Mouse (Mus musculus): Measurements from ENCODE around the gene Cdk9.
A peak's percentile ranks its signal among the peaks of the same experiment; 100 is the strongest.

Cdk9 gene

DNA sequence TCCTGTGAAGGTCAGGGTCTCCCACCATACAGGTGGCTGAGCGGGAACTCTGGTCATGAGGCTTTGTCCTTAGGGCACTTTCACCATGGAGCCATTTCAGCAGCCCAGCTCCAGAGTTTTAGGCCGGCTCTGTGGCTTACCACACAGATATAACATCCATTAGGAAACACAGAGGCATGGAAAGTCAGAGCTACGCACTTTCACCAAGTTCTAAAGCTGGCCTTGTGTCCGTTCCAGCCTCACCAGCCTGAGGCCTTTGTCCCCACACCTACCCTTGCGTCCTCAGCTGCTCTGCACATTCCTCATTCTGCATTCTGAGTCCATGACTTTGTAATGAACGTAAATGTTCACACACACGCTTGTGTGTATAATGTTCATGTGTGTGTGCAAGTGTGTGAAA, 7.9 kb downstream of the Cdk9 start:
- DNase-seq (ENCODE audit: low spot score): no peak

DNA sequence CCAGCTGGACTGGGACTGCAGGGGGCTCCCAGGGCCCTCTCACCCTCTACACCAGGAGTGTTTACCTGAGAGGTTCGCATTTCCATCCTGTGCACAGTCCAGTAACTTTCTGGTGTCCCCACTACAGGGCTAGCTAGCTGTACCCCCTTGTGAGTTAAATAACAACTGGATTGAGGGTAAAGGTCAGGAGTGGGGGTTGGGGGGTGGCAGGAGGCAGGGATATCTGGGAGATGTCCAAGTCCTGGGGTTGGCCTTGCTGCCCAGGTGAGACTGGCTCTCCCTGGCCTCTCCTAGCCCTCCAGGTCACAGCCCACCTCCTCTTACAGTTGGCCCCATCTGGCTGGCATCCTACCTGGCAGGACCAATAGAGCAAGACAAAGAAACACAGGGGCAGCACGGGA, 8.9 kb downstream of the Cdk9 start, which contains the start of gene Fpgs:
Gene Fpgs (minus strand): TSS at position 125 of the 401 bp plus-strand sequence.
- DNase-seq (ENCODE audit: low spot score): no peak

DNA sequence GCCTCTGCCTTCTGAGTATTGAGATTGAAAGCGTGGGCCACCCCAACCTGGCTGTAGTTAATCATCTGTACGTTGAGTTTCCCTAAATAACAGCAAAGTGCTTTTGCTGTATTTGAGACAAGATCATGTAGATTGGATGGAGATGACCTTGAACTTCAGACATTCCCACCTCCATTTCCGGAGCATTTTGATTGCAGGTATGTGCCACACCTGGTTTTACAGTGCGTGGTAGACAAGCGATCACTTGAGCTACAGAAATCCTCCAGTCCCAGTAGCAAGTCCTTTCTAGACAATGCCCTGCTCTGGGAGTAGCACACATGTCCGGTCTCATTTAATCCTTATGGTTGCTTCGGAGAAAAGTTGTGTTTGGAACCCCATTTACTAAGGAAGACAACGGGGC, 9.8 kb downstream of the Cdk9 start:
- no peak for DNase-seq (ENCODE audit: low spot score)

DNA sequence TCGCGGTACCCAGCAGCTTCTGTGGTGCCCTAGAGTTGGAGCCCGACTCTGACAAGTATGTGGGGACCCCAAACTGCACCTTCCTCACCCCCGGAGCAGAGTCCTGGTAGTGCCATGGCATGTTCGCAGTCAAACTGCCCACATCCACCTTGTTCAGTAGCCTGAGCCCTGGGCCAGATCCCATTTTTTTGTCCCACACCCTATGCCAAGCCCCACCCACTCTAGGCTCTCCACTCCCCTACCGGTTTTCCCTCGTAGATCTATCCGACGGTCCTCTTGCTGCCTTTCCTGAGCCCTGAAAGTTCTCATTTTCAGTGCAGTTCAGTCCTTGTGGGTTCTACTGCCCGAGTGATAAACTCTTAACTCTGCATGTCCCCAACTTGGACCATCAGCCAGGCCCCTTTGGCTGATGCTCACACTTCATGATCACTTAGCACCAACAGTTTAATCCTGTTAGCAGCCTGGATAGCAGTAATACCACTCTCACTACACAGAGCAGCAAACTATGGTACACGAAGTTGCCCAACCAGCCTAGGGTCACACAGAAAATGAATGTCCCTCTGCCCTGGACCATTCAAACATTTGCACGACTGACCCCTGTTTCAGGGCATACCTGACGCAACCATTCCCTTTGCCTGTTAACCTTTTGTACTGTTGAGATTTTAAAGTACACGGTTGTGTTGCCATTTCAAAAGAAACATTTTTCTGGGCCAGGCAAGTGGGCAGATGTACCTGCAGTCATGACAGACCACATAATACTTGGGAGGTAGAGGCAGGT, 11.7 kb downstream of the Cdk9 start:
- no peak for DNase-seq (ENCODE audit: low spot score)

DNA sequence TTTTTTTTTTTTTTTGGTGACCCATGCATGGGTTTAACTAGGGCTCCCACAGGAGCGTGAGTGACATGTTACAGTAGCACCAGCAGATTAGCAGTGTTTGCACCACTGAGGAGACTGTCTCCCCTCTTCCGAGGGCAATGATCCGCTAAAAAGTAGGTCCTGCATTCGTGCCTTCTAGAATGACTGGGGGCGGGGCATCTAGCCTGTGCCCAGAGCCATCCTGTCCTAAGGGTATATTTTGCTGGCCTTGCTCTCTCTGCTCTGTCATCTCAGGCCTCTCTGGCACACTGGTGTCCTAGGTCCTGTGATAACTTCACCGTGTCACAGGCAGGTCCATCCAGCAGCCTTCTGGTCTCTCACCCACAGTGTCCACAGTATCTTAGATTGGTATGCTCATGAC, 13.2 kb downstream of the Cdk9 start:
- DNase-seq (ENCODE audit: low spot score): no peak

DNA sequence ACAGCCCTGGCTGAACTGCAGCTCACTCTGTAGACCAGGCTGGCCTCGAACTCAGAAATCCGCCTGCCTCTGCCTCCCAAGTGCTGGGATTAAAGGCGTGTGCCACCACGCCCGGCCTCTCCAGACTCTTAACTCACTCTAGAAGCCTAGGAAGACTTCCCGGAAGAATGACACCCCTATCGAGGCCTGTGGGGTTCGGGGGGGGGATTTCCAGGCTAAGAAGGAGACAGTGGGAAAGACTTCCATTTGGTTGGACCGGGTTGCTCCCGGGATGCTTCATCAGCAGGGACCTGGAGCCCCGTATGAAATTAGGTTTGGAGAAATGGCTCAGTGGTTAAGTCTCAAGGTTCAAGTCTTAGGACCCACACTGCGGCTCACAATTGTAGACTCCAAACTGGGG, 18.2 kb downstream of the Cdk9 start:
- no peak for DNase-seq (ENCODE audit: low spot score)

DNA sequence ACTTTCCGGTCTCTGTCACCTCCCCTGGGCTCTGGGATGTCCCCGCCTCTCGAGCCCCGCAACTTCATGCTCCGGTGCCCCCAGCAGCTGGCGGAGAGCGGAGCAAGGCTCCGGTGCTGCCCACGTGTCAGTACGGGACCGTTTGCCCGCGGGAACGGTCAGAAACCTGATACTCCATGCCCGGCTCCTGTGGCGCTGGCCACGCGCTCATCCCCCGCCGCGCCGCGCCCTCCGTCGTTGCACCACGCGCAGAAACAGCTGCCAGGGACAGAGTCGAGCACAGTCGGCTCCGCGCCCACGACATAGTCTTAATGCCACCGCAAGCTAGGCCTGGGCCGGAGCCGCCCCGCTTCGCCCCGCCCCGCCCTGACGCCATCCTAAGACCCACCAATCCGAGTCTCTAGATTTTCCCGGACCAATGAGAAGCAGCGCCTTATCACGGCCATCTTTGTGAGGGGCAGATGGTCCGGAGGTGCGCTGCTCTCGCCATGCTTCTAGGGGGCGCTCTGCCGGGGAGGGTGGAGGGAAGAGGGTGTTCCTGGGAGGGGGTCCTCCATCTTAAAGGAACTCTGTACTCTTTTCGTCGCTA, 19.0 kb downstream of the Cdk9 start:
- DNase-seq (ENCODE audit: low spot score): peak; percentile 95

DNA sequence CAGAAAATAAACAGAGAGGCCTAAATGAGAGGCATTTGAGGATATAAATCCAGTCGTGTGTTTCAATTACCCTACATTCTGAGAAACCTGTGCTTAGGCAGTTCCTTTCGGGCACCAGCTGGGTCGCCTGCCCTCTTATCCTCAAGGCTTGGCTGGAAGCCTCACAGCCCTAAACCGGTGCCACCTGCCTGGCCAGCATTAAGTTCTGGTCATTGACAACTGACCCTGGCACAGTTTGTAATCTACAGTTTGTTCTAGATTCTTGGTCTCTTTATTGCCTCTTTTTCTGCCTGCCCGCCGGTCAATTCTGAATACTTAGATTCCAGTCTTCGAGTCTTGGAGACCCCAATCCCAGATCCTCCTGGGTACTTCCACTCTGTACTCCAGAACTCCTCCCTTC, 19.6 kb downstream of the Cdk9 start:
- no peak for DNase-seq (ENCODE audit: low spot score)

DNA sequence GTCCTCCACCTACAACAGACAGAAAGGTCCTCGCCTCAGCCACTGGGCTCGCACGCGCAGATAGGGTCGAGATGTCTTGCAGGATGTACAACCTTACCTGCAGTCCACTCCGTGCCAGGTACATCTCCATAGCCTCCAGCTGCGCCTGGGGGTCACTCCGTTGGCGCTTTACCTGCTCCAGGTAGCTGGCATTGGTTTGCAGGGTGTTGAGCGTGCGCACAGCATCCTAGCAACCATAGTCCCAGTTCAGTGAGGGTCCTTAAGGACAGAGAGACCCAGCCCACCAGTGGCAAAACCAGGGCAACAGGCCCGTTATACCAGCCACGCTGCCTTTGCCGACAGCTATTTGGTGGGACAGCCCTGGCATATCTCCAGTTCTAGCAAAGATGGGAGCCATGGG, 20.4 kb downstream of the Cdk9 start:
- no peak for DNase-seq (ENCODE audit: low spot score)

DNA sequence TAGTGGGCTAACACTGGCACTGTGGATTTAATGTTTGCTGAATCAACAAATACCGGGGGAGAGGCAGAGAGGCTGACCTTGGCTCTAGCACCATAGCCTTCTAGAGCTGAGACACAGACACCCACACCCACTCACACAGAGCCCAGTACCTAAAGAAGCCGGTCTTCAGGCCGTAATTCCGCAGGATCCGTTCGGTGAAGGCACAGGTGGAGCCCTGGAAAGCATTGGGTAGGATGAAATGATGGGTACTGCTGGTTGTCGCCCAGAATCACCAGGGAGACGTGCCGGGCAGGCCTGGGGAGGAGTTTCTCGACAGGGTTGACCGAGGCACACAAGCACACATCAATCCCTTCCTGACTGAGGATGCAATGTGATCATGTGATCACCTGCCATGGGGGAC, 21.8 kb downstream of the Cdk9 start:
- no peak for DNase-seq (ENCODE audit: low spot score)

DNA sequence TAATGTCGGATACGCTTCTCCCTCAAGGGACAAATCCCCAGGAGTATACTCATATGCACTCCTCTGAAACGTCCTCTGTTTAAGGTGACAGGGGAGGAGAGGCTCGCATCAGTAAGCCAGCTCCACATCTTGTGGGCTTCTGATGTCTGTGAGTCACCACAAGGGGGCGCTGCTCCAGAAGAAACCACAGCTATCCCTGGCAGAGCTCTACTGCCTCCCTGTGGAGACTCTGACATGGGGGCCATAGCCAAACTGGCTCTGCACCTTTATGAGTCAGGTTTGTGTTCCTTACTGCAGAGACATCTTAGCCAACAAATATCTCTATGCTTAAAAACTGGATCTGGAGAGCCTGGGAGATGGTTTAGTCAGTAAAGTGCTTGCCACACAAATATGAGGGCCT, 23.5 kb downstream of the Cdk9 start:
- DNase-seq (ENCODE audit: low spot score): peak; percentile 83

DNA sequence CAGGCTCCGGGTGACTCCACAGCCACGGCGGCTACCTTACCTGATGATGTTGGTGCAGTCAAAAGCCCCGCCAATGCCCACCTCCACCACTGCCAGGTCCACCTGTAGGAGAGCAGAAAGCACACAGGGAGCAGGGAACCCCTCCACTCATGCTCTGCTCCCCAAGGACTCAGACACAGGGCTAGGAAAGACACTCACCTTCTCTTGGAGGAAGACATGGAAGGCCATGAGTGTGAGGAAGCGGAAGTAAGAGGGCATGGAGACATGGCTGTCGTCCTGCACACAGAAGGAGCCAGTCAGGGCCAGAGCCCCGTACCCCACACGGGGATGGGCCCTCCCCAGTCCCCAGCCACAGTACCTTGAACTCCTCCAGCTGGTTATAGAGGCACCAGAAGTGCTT, 25.3 kb downstream of the Cdk9 start:
- DNase-seq (ENCODE audit: low spot score): no peak

DNA sequence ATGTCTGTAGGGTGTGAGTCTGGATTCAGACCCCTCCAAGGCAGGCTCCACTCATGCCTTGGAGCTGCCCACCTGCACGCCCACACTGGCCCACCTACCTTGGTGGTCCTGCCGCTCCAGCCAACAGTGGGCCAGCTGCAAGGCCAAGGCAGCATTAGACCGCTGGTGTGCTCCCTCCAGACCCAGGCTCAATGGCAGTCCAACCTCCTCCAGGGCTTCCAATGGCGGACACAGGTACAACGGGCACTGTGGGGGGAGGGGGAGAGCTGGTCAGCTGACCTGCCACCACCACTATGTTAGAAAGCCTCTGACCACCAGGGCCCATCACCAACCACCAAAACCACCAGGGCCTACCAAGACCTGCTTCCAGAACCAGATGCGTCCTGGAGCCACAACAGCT, 26.2 kb downstream of the Cdk9 start:
- no peak for DNase-seq (ENCODE audit: low spot score)

DNA sequence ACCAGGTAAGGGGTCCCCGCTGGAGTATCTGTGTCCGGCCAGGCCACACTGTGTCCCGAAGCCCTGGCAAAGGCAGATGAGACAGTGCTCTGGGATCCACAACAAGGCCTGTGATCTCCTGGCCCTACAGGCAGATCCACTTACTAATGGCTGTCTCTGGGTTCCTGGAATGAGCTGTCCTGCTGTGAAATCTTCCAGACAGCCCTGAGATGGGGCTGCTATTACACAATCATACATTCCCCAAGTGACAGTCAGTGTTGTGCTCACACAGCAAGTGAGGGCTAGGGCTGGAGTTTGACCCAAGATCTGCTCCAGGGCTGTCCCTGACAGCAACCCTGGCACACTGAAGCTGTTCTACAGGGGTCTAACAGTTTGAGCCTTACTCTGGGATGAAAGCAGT, 27.1 kb downstream of the Cdk9 start:
- DNase-seq (ENCODE audit: low spot score): no peak

DNA sequence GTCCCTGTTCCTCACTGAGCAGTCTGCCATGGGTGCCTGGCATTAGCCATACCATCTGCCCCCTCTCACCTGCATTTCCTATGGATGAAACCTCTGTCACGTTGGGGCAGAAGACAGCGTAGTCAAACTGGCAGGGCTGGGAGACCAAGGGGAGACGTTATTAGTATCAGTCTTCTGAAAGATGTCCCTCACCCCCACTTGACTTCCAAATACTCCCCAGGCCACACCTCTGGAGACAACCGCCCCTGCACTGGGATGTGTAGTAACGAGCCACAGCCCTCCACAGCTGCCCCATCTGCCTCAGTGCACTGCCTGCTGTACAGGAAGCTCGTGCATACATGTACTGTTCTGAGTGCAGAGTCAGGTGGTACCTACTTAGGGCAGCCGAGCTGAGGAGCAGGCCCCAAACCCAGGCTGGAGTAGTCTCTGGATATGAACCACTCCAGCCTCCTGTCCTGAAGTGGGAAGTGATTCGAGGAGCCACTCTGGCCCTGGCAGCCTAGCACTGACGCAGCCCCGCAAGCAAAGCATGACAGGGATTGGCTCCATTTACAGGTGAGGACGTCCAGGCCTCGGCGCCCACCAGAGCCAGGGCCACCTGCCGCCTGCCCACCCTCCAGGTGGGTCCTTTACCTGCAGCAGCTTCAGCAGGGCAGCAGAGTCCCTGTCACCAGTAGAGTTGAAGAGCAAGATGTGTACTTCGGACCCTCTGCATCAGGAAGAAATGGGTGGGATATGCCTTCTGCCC, 28.0 kb downstream of the Cdk9 start:
- DNase-seq (ENCODE audit: low spot score): no peak

DNA sequence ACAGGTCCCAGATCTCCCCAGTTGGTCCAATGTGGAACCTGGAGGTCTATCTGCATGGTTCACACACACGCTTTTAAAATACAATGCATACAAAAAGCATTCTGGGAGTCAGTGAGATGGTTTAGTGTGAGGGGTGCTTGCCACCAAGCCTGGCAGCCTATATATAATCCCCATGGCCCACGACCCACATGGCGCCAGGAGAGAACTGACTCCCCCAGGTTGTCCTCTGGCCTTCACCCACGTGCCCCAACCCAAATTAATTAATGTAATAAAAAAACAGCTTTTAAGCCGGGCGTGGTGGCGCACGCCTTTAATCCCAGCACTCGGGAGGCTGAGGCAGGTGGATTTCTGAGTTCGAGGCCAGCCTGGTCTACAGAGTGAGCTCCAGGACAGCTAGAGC, 29.2 kb downstream of the Cdk9 start:
- no peak for DNase-seq (ENCODE audit: low spot score)

DNA sequence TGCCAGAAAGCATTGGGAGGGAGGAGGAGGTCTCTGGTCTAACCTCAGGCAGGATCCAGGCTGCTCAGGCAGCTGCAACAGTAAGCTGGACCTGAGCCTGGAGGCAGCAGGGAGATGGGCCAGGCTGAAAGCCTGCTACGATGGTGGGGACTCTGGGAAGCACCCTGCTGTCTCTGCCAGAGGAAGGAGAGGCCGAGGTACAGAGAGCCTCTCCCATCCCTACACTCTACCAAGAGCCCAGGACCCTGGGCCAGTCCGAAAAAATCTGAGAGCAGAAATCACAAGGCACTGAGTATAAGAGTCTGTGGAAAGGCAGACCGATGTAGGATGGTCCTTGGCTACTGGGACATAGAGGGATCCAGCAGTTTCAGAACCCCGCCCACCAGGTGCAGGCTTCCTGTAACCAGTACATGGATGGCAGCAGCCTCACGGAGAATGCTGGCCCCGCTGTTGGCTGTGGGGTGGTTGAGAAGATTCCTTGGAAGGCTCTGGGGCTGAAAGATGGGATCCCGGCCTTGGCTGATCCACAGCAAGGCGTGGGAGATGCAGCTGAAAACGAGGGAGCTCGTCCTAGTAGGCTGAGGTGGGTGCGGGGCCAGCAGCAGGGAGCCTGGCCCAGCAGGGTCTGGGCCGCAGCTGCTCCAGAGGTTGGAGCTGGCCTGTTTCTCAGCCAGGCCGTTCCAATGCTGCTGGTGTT, 30.0 kb downstream of the Cdk9 start:
- DNase-seq (ENCODE audit: low spot score): no peak

DNA sequence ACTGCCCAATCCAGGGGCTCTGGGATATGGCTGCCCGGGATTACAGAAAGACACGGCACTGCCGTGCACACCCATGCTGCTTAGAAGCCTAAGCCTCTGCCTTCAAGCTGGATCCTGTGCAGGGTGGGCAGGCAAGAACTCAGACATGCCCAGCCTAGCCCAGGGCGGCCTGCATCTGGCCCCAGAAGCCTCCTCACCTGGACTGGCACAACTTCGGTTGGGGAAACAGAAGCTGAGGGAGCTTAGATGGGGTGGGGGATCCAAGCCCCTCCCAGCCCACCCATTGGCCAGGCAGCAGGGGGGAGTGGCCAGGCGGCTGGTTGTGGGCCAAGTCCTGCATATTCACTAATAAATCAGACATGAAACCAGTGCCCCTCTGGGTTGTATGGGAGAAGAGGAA, 31.1 kb downstream of the Cdk9 start:
- no peak for DNase-seq (ENCODE audit: low spot score)

DNA sequence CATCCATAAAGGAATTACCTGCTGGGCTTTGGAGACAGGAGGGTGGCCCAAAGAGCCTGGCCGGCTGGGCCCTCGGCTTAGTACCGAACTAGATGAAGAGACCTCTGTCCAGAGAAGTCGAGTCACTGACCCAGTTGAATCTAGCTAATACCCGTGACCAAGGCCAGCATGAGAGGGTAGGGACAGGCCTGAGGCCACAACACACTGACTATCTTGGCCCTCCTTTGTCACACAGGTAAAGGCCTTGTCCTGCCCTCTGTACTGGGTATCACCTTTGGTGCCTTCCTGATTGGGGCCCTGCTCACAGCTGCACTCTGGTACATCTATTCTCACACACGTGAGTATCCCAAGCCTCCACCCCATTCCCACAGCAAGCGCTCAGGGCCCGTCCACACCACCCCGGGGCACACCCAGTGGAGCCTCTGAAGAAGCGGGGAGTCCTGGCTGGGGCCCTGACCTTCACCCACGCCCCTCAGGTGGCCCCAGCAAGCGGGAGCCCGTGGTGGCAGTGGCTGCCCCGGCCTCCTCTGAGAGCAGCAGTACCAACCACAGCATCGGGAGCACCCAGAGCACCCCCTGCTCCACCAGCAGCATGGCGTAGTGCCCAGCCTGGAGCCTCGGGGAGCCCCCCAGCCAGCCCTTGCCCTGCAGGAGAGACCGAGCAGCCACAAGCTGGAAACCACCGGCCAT, 31.8 kb downstream of the Cdk9 start:
- DNase-seq (ENCODE audit: low spot score): no peak

DNA sequence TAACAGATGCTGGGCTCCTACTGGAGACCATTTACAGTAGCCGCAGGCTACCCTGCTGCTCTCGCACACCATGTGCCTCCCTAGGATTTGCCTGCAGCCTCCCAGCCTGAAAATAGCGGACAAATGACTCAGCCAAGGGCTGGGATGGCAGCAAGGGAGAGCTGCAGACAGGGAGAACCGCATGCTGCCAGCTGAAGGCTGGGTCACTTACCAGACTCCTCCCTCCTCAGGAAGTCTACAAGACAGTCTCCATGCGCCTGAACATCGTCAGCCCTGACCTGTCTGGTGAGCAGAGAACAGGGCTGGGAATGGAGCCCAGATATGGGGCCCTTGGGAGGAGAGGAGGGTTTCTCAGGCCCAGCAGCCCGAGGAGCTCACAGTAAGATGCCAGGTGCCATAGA, 32.8 kb downstream of the Cdk9 start:
- no peak for DNase-seq (ENCODE audit: low spot score)

DNA sequence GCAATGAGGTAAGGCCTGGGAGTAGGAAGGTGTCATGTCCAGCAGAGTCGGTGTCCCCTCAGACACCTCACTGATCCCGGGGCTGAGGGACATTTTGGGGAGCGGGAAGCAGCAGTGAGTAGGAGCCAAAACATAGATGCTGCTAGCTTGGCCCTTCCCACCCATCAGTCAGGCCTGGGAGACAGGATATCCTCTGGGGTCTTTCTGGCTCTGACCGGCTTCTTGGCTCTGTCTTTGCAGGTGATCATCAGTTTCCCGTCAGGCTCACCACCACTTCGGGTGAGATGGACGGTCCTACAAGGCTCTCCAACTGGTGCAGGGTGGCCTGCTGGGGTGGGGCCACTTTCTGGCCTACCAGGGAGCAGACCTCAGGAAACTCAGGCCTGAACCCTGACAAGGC, 35.2 kb downstream of the Cdk9 start:
- no peak for DNase-seq (ENCODE audit: low spot score)

DNA sequence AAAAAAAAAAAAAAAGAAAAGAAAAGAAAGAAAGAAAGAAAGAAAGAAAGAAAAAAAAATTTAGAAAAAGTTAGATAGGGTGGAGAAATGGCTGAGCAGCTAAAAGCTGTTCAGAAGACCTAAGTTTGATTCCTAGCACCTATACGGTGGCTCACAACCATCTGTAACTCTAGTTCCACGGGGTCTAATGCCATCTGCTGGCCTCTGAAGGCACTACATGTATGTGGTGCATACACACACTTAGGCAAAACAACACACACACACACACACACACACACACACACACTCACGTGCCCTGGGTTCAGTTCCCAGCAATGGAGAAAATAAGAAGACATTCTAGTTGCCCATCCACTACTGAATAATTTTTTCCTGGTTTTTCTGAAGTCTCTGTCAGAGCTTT, 36.1 kb downstream of the Cdk9 start:
- no peak for DNase-seq (ENCODE audit: low spot score)

Measured in ovary, postnatal 36 days (tissue).